Mouse (Mus musculus) kidney, adult 9 months (tissue): Measurements from ENCODE around the gene Aox2.

ENCODE experiments used
- DNase-seq: peaks from one replicate; pipeline ENCODE4 v3.0.0; 2022

Gene Aox2

GRCm38 (mm10) chr1:58278026-58278425 is at the start of gene Aox2:
TSS of gene Aox2 (plus strand) at chr1:58278326.
- no peak for DNase-seq

- no peak for DNase-seq
These were observed 49.2 kb upstream of the Aox2 start for GRCm38 (mm10) chr1:58228916-58229315.

GRCm38 (mm10) chr1:58229774-58230173 is 48.4 kb upstream of the Aox2 start:
- DNase-seq: no peak

DNA sequence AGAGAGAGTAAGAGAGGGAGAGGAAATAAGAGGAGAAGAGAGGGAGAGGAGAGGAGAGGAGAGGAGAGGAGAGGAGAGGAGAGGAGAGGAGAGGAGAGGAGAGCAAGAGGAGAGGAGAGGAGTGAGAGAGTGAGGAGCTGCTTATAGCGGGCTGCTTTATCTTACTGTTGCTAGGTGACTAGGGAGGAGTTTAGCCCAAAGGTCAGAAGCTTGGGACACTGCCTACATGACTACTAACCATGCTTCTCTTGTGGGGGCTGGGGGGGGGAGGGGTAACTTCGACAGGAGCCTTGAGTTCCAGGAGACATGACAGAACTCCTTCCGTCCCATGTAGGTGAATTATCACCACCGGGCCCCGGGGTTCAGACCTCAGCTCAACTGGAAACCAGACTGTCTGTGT is 47.6 kb upstream of the Aox2 start:
- DNase-seq: no peak

GRCm38 (mm10) chr1:58235405-58235804 is 42.7 kb upstream of the Aox2 start:
- no peak for DNase-seq

DNA sequence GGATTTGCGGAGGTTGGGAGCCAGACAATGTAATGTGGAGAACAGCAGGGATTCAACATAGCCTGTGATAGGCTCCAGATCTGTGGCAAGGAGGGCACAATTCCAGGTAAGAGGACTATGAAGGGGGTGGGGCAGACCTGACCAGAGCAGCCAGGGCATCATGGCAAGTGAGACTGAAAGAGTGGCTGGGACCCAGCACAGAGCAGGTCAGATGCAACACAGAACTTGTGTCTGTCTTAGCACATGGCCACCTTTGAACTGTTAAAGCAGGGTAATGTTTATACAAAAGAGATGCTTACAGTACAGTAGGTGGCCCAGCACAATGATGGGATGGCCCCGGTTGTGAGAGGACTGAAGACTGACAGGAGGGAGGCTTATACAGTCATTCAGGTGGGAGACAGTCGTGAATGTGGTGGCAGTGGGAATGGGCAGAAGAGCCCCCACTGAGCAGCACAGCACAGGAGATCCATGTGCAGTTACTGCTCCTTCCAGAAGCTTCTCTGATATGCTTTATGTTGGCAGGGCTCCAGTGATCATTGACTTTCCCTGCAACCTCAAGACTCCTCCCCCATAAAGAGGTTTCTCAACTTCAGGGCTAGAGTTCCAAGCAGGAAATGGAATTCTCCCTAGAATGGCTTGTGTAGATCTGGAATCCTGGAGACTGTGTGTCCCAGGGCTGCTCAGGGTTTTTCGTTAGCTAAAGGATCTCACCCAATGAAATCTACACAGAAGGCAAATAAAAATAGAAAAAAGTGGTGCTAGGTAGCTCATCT is 40.4 kb upstream of the Aox2 start:
- peak; percentile 4 for DNase-seq

- no peak for DNase-seq
These were observed 39.7 kb upstream of the Aox2 start for GRCm38 (mm10) chr1:58238440-58238839.

- DNase-seq: no peak
These were observed 39.2 kb upstream of the Aox2 start for GRCm38 (mm10) chr1:58238961-58239360.

DNA sequence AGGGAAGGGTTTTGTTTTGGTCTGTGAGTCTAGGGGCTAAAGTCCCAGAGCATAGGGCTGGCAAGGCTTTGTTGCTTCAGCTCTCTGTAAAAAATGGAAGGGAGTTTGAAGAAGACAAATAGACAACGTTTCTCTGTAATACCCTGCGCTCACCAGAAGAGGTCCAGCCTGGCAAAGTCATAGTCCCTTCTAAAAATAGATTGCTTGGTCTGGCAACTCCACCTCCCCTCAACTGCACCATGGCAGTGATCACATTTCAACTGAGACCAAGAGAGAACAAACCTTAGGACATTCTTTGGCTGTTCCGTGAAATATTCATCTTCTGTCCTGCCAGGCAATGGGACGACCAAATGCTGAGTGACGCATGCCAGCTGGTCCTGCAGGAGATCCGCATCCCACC is 37.8 kb upstream of the Aox2 start:
- peak; percentile 2 for DNase-seq

DNA sequence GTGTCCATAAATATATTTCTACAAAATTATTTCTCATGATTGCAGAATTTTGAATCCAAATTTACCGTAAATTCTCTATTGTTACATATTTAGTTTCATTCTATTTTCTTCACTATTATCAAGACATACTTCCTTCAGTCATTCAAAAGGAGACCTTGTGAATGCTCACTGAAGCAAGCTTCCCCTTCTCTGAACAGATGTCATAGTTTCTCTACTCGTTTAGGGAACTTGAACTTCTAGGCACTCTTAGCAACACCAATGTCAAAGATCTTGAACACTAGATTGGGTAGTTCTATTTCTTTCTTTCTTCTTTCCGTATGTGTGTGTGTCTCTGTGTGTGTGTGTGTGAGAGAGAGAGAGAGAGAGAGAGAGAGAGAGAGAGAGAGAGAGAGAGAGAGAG is 33.6 kb upstream of the Aox2 start:
- no peak for DNase-seq

DNA sequence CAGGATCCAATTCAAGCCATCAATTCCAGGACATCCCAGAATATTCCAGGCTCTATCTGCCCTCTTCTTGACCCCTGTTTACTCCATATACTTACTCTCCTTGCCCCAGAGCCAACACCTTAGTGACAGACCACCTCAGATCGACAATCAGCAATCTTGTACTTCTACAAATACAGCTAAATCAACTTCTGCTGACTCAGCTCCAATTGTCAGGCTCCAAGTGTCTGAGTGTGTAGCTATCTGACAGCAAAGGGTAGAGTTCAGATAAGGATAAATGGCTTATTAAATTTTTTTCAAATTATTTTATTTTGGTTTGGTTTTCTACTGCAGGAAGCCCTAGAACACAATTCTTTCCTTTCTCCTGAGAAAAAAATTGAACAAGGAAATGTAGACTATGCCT is 29.6 kb upstream of the Aox2 start:
- DNase-seq: no peak

DNA sequence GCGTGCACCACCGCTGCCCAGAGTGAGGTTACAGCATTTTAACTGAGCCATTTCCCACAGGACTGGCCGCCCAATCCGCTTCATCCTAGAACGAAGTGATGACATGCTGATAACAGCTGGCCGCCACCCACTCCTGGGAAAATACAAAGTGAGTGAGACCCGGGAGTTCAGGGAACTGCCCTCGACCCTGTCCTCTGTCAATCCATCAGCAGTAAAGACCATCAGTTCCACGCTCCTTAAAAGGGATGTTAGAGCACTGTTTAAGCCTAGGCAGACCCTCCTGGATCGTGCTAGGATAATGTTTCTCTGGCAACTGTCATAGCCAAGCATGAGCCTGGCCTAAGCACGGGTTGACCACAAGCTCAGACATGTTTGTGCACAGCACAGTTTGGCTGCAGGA is 24.7 kb upstream of the Aox2 start:
- DNase-seq: no peak

DNA sequence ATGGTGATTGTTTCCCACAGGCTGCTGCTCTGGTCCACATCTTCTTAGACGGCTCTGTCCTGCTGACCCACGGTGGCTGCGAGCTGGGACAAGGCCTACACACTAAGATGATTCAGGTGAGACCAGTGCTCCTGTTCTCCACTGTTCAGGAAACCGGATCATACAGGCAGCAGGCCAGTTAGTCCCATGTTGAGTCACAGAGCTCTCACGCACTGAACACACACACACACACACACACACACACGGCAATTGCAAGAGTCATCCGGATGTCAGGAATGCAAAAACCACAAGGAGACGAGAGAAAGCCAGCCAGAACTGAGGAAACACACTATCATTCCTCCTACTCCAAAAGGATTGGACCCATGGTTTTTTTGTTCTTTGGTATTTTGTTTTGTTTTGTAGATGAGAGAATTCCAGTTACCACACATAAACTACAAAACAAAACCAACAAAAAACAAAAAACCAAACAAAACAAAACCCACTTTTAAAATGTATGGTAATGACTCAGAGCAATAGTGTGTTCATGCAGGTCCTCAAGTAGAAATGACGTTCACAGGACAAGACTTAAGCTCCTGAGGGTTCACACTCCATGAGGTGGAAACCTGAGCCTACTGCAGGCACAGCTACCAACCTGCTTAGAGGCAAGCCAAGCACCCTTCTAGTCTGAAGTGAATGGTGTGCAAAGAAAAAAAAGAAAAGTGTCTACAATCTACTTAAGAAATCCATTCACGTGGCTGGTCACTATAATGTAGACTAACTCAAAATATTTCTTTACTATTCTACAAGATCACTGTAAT is 20.7 kb upstream of the Aox2 start:
- DNase-seq: no peak

- DNase-seq: no peak
These were observed 17.8 kb upstream of the Aox2 start for GRCm38 (mm10) chr1:58260311-58260710.

- no peak for DNase-seq
These were observed 9.9 kb upstream of the Aox2 start for GRCm38 (mm10) chr1:58268231-58268630.

DNA sequence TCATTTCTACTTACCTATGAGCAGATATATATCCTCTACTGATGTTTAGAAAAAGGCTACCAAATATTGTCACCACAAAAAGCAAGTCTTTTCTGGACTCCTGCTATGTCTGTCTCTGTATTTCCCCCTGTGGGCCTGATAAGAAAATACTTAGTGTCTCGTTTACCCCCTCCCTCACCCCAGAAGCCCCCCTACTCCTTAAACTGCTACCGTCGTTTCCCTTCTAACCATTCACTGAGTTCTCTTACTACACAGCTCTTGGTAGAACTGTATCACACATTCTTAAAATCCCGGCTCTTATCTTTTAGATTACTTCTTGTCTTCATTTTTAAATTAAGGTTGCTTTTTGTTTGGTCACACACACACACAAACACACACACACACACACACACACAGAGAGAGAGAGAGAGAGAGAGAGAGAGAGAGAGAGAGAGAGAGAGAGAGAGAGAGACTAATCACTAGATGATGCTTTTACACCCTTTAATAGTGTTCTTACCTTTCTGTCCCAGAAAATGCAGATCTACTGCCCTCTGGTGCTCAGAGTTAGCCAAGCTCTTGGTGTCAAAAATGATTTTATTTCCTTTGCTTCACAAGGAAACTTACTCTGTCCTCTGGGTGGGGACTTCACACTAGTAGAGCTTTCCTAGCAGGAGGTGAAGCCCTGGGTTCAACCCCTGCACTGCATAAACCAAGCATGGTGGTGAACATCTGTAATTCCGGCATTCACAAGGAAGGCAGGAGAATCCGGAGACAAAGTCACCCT is 7.1 kb upstream of the Aox2 start:
- DNase-seq: peak; percentile 55

DNA sequence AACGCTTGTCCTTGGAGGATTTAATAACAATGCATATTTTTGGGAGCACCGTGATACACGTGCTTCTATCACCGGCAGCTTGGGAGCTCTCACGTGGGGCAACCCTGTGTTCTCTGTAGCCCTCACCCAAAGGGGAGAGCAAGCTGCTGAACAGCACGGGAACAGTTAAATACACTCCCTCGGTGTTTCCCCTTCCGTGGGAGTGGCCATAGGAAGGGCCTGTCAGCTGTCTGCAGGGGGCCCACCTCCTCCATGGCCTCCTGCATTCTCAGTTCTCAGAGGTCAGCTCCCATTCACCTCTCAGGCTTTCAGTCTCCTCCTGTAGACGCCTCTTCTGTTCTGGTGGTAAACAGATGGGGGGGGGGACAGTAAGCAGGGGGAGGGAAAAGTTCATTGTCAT is 2.2 kb upstream of the Aox2 start:
- DNase-seq: no peak

GRCm38 (mm10) chr1:58278513-58278912 is 387 bp downstream of the Aox2 start:
- DNase-seq: no peak

GRCm38 (mm10) chr1:58280381-58280780 is 2.3 kb downstream of the Aox2 start:
- no peak for DNase-seq

DNA sequence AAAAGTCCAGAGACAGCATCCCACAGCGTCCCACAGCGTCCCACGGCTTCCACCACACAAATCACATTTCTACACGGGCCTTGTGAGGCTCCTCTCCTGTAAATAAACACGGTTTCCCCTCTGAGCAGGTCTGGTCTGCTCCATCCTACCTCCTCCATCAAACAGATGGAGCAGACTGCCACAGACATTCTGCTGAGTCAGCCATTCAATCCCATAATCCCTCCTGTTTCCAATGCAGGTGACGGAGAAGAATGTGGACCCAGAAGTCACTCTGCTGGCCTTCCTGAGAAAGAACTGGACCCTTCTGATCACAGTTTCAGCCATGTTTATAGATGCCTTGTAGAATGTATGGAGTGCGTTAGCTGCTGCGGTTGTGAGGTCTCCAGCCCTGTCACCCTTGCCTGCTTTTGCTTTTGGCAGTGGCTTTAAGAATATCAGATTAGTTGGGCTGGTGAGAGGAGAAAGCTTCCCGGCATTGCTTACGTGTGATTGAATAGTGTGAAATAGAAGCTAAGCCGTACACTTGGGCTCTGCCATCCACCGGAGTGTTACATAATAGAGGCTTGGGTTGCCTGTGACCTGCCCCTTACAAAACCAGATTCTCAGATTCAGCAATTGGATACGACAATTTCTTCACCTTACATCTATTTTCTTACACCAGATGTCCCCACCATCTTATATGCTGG is 3.0 kb downstream of the Aox2 start:
- no peak for DNase-seq

DNA sequence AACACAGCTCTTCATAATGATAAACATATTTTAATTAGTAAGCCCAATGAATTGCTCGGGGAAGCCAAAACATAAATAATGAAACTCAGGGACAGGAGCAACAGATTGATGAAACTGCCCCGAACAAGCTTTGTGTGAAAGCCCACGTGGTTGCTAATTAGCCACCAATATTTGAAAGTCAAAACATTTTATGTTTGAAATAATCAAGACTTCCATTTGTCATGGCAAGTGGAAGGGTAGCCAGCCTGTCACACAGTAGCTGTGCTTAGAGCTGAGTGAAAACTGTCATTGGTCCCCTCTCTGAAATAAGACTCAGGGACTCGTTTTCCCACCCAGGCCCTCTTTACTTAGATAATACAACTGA is 3.5 kb downstream of the Aox2 start:
- DNase-seq: no peak

GRCm38 (mm10) chr1:58284505-58284904 is 6.4 kb downstream of the Aox2 start:
- DNase-seq: no peak

DNA sequence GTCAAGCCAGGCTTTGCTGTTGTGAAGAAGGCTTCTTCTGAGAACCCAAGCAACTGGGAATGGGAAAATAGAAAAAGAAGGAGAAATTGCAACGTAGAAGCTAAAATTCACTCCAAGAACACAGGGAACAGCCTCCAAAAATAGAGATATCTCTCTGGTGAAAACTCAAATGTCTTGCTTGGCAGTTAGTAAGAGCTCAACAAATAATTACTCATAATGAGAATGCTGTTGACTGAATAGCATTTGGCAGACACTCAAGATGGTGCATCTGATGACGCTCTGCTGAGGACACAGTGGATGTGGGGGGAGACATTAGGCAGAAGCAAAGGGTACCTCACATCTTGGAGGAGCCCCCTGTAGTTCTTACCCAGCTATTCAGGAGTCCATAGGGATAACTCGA is 10.0 kb downstream of the Aox2 start:
- no peak for DNase-seq
